Mouse (Mus musculus) kidney, embryonic 15.5 days (tissue): ENCODE data around the gene Cenpp. TPM values are rescaled to one million over a fixed set of nuclear protein-coding genes. Genes with fewer than 3 reads are reported as not detected.

Source experiments
- ATAC-seq: fragments of 200-750 bp; cut with Nextera tagmentation; replicated peaks from 2 replicates; pipeline ENCODE4 v1.8.0; 2017; ENCODE audit warnings: moderate TSS enrichment; ENCODE audit not compliant: low FRiP score
- H3K27ac ChIP-seq: fragments of 300-500 bp; sonication (generic); 2 replicates; pipeline ENCODE4 v1.5.1; 2015; ENCODE audit warnings: mild to moderate bottlenecking, inconsistent platforms
- H3K27me3 ChIP-seq: fragments of 300-500 bp; sonication (generic); 2 replicates; pipeline ENCODE4 v1.6.1; 2015; ENCODE audit warnings: inconsistent platforms
- H3K36me3 ChIP-seq: fragments of 300-500 bp; sonication (generic); 2 replicates; pipeline ENCODE4 v1.6.1; 2015; ENCODE audit warnings: inconsistent platforms
- H3K4me1 ChIP-seq: fragments of 300-500 bp; sonication (generic); 2 replicates; pipeline ENCODE4 v1.6.1; 2015; ENCODE audit warnings: inconsistent platforms
- H3K4me2 ChIP-seq: fragments of 300-500 bp; sonication (generic); 2 replicates; pipeline ENCODE4 v1.6.1; 2015; ENCODE audit warnings: moderate library complexity, mild to moderate bottlenecking, inconsistent platforms
- H3K4me3 ChIP-seq: fragments of 300-500 bp; sonication (generic); replicated peaks from 2 replicates; pipeline ENCODE4 v1.5.1; 2015; ENCODE audit warnings: mild to moderate bottlenecking, inconsistent platforms
- H3K9ac ChIP-seq: fragments of 300-500 bp; sonication (generic); 2 replicates; pipeline ENCODE4 v1.6.1; 2015; ENCODE audit warnings: mild to moderate bottlenecking, inconsistent platforms
- H3K9me3 ChIP-seq: fragments of 300-500 bp; sonication (generic); replicated peaks from 2 replicates; pipeline ENCODE4 v1.6.1; 2016; ENCODE audit warnings: inconsistent platforms
- WGBS: fragments of 180-500 bp; shearing (Covaris S2); methylation state at CpG from one replicate; pipeline ENCODE4 v1.1.7; 2015; ENCODE audit warnings: mixed read lengths; 5-methylcytosine and 5-hydroxymethylcytosine counted together
- polyA plus RNA-seq: library from polyadenylated mRNA; unstranded; fragments of >200 nt; fragmentation: Nextera tagmentation; extraction: Ambion mirVana; gene quantifications from 2 replicates; pipeline ENCODE4 v1.2.1, GENCODE M21; 2015

Cenpp gene
- polyA plus RNA-seq, 1 experiment from 2014 or later, result 28.0 TPM

- 96% methylated on average over 3 of the region's 3 CpGs for WGBS
Measured at GRCm38 (mm10) chr13:49549616-49550015, 103.0 kb downstream of the Cenpp start.

GRCm38 (mm10) chr13:49547563-49548150, 104.9 kb downstream of the Cenpp start:
- Histone ChIP-seq H3K4me1 (0 out of 2 replicates have a peak, but pooled peaks cover 3% of the 10 kb centered on the region), H3K36me3 (no peaks in the 10 kb centered on the region), H3K4me2 (no peak overlapping the region), H3K27ac (no peak overlapping the region), H3K9me3 (no peaks in the 10 kb centered on the region), H3K4me3 (no peak overlapping the region), H3K27me3 (no peaks in the 10 kb centered on the region), H3K9ac (no peak overlapping the region)
- ATAC-seq, result no peak
- WGBS, result 69% methylated on average over 1 of the region's 1 CpGs

More at GRCm38 (mm10) chr13:49549616-49550015, 103.0 kb downstream of the Cenpp start:
- Histone ChIP-seq H3K9me3 (no peaks in the 10 kb centered on the region), H3K27ac (no peak overlapping the region), H3K4me3 (no peak overlapping the region), H3K4me2 (no peak overlapping the region), H3K36me3 (no peaks in the 10 kb centered on the region), H3K27me3 (no peaks in the 10 kb centered on the region), H3K4me1 (0 out of 2 replicates have a peak, but pooled peaks cover 3% of the 10 kb centered on the region), H3K9ac (no peak overlapping the region)
- ATAC-seq, result no peak

GRCm38 (mm10) chr13:49546517-49546916, 106.1 kb downstream of the Cenpp start:
- Histone ChIP-seq H3K9ac (no peak overlapping the region), H3K4me1 (0 out of 2 replicates have a peak, but pooled peaks cover 3% of the 10 kb centered on the region), H3K9me3 (no peaks in the 10 kb centered on the region), H3K36me3 (no peaks in the 10 kb centered on the region), H3K27me3 (no peaks in the 10 kb centered on the region), H3K4me3 (no peak overlapping the region), H3K27ac (peak overlapping the region; percentile 64), H3K4me2 (no peak overlapping the region)
- ATAC-seq, result no peak
- 70% methylated on average over 1 of the region's 1 CpGs for WGBS

- Histone ChIP-seq H3K36me3 (no peaks in the 10 kb centered on the region), H3K9ac (no peak overlapping the region), H3K4me2 (0 out of 2 replicates have a peak overlapping the region, but pooled peaks have one; percentile 3), H3K4me3 (no peak overlapping the region), H3K9me3 (no peaks in the 10 kb centered on the region), H3K4me1 (0 out of 2 replicates have a peak, but pooled peaks cover 3% of the 10 kb centered on the region), H3K27me3 (no peaks in the 10 kb centered on the region), H3K27ac (peak overlapping the region; percentile 64)
- no peak for ATAC-seq
- 58% methylated on average over 3 of the region's 3 CpGs for WGBS
Measured at GRCm38 (mm10) chr13:49545646-49546045, 106.9 kb downstream of the Cenpp start.

GRCm38 (mm10) chr13:49544279-49544678, 108.3 kb downstream of the Cenpp start, which contains the start of gene Aspn:
Gene Aspn (plus strand): TSS chr13:49544443.
- no peak for ATAC-seq
- H3K27ac ChIP-seq, result peak within 1 kb of the TSS; percentile 54; the same call in 1 of the 2 replicates

GRCm38 (mm10) chr13:49538693-49539092, 113.9 kb downstream of the Cenpp start:
- Histone ChIP-seq H3K9ac (no peak overlapping the region), H3K4me1 (no peaks in the 10 kb centered on the region), H3K27ac (no peak overlapping the region), H3K27me3 (no peaks in the 10 kb centered on the region), H3K9me3 (no peaks in the 10 kb centered on the region), H3K4me3 (no peak overlapping the region), H3K36me3 (no peaks in the 10 kb centered on the region), H3K4me2 (no peak overlapping the region)
- ATAC-seq, result no peak
- 86% methylated on average over 1 of the region's 1 CpGs for WGBS

More at GRCm38 (mm10) chr13:49544279-49544678, 108.3 kb downstream of the Cenpp start, which contains the start of gene Aspn:
- Histone ChIP-seq H3K9ac (no peak within 1 kb of the TSS), H3K4me1 (0 out of 2 replicates have a peak, but pooled peaks cover 3% of the 10 kb centered on the region), H3K36me3 (no peaks in the 10 kb centered on the region), H3K9me3 (no peaks in the 10 kb centered on the region), H3K4me2 (no peak within 1 kb of the TSS), H3K27me3 (no peaks in the 10 kb centered on the region), H3K4me3 (no peak within 1 kb of the TSS)
- 62% methylated on average over 3 of the region's 3 CpGs for WGBS

GRCm38 (mm10) chr13:49536946-49537345, 115.6 kb downstream of the Cenpp start:
- Histone ChIP-seq H3K27me3 (no peaks in the 10 kb centered on the region), H3K4me1 (no peaks in the 10 kb centered on the region), H3K36me3 (no peaks in the 10 kb centered on the region), H3K9me3 (no peaks in the 10 kb centered on the region), H3K27ac (no peak overlapping the region), H3K9ac (no peak overlapping the region), H3K4me2 (no peak overlapping the region), H3K4me3 (no peak overlapping the region)
- WGBS, result 94% methylated on average over 1 of the region's 1 CpGs
- no peak for ATAC-seq

- Histone ChIP-seq H3K27ac (no peak overlapping the region), H3K9me3 (no peaks in the 10 kb centered on the region), H3K4me3 (no peak overlapping the region), H3K36me3 (no peaks in the 10 kb centered on the region), H3K27me3 (no peaks in the 10 kb centered on the region), H3K9ac (no peak overlapping the region), H3K4me2 (no peak overlapping the region), H3K4me1 (no peaks in the 10 kb centered on the region)
- 95% methylated on average over 4 of the region's 4 CpGs for WGBS
- ATAC-seq, result no peak
Measured at GRCm38 (mm10) chr13:49530636-49531035, 121.9 kb downstream of the Cenpp start.

GRCm38 (mm10) chr13:49526235-49526634, 126.3 kb downstream of the Cenpp start:
- Histone ChIP-seq H3K36me3 (no peaks in the 10 kb centered on the region), H3K4me3 (no peak overlapping the region), H3K4me2 (no peak overlapping the region), H3K4me1 (no peaks in the 10 kb centered on the region), H3K9ac (no peak overlapping the region), H3K27ac (no peak overlapping the region), H3K9me3 (no peaks in the 10 kb centered on the region), H3K27me3 (no peaks in the 10 kb centered on the region)
- ATAC-seq, result no peak
- WGBS, result 71% methylated on average over 2 of the region's 2 CpGs

GRCm38 (mm10) chr13:49518761-49519160, 133.8 kb downstream of the Cenpp start:
- no peak overlapping the region for H3K4me3 ChIP-seq
- no peak overlapping the region for H3K4me2 ChIP-seq
- no peaks in the 10 kb centered on the region for H3K27me3 ChIP-seq
- H3K9ac ChIP-seq, result no peak overlapping the region
- H3K27ac ChIP-seq, result no peak overlapping the region
- WGBS, result 50% methylated on average over 2 of the region's 2 CpGs
- no peaks in the 10 kb centered on the region for H3K4me1 ChIP-seq
- ATAC-seq, result no peak
- H3K9me3 ChIP-seq, result no peaks in the 10 kb centered on the region
- no peaks in the 10 kb centered on the region for H3K36me3 ChIP-seq

GRCm38 (mm10) chr13:49507176-49507575, 145.4 kb downstream of the Cenpp start:
- ATAC-seq, result no peak
- H3K4me2 ChIP-seq, result no peak overlapping the region

GRCm38 (mm10) chr13:49505776-49506175, 146.8 kb downstream of the Cenpp start:
- H3K4me1 ChIP-seq, result peaks cover 3% of the 10 kb centered on the region; the same call in 1 of the 2 replicates
- H3K9me3 ChIP-seq, result no peaks in the 10 kb centered on the region
- WGBS, result 81% methylated on average over 4 of the region's 4 CpGs
- H3K36me3 ChIP-seq, result no peaks in the 10 kb centered on the region
- H3K27me3 ChIP-seq, result no peaks in the 10 kb centered on the region
- ATAC-seq, result no peak
- H3K4me3 ChIP-seq, result no peak overlapping the region
- H3K27ac ChIP-seq, result no peak overlapping the region
- H3K9ac ChIP-seq, result no peak overlapping the region
- no peak overlapping the region for H3K4me2 ChIP-seq

More at GRCm38 (mm10) chr13:49507176-49507575, 145.4 kb downstream of the Cenpp start:
- Histone ChIP-seq H3K27ac (no peak overlapping the region), H3K27me3 (no peaks in the 10 kb centered on the region), H3K4me1 (peaks cover 3% of the 10 kb centered on the region; the same call in 1 of the 2 replicates), H3K9ac (no peak overlapping the region), H3K9me3 (no peaks in the 10 kb centered on the region), H3K36me3 (no peaks in the 10 kb centered on the region), H3K4me3 (no peak overlapping the region)
- WGBS, result 66% methylated on average over 3 of the region's 3 CpGs
